Mouse (Mus musculus) ES-E14 (cell line): ENCODE measurements around the gene Smim14. TPM values are rescaled to one million over a fixed set of nuclear protein-coding genes. Genes with fewer than 3 reads are reported as not detected.
"Not testable (repeated sequence)": the region's sequence is repeated elsewhere in the genome, so short reads cannot be mapped to it uniquely, and the experiment has no call there.

Source experiments
- DNase-seq: peaks from one replicate; pipeline ENCODE4 v3.0.0-alpha.2; 2013; ENCODE audit warnings: low read depth, low spot score
- H3K27ac ChIP-seq: 2 replicates; pipeline ENCODE4 v1.5.1; 2012; ENCODE audit warnings: low read depth, mild to moderate bottlenecking, low read length, moderate library complexity, mixed read lengths; ENCODE audit not compliant: poor library complexity, insufficient read depth, severe bottlenecking
- H3K36me3 ChIP-seq: 2 replicates; pipeline ENCODE4 v1.6.1; 2012; ENCODE audit warnings: mild to moderate bottlenecking, low read length, moderate library complexity, mixed read lengths; ENCODE audit not compliant: control insufficient read depth, poor library complexity, insufficient read depth, severe bottlenecking
- H3K4me1 ChIP-seq, 2 experiments: fragments of 150-350 bp in 1 of 2; sonication (generic) in 1 of 2; 2 replicates each; pipeline ENCODE4 v1.6.1; 2012; ENCODE audit warnings: low read length in 2 of 2, mild to moderate bottlenecking in 1 of 2, mixed read lengths in 1 of 2; ENCODE audit not compliant: control insufficient read depth in 2 of 2, insufficient read depth in 2 of 2, poor library complexity in 1 of 2
- H3K4me3 ChIP-seq, 2 experiments: fragments of 150-350 bp in 1 of 2; sonication (generic) in 1 of 2; 2 replicates each; pipeline ENCODE4 v1.5.1; 2012; ENCODE audit warnings: low read length in 2 of 2, low read depth in 1 of 2, mild to moderate bottlenecking in 1 of 2, mixed read lengths in 1 of 2; ENCODE audit not compliant: insufficient read depth in 1 of 2, poor library complexity in 1 of 2, severe bottlenecking in 1 of 2
- H3K9ac ChIP-seq: 2 replicates; pipeline ENCODE4 v1.6.1; 2012; ENCODE audit warnings: low read depth, mild to moderate bottlenecking, low read length, mixed read lengths; ENCODE audit not compliant: poor library complexity, insufficient read depth, severe bottlenecking
- H3K9me3 ChIP-seq: fragments of 150-350 bp; sonication (generic); 2 replicates; pipeline ENCODE4 v1.6.1; 2012; ENCODE audit warnings: low read depth, mild to moderate bottlenecking, low read length; ENCODE audit not compliant: control insufficient read depth, insufficient read depth
- CHD2 ChIP-seq: IDR thresholded peaks from 2 replicates; pipeline ENCODE4 v1.6.1; 2014; ENCODE audit warnings: mild to moderate bottlenecking, low read depth, low read length, inconsistent platforms
- HCFC1 ChIP-seq: IDR thresholded peaks from 2 replicates; pipeline ENCODE4 v1.6.1; 2012; ENCODE audit warnings: low read length, inconsistent platforms, borderline replicate concordance; ENCODE audit not compliant: insufficient read depth
- MAFK ChIP-seq: IDR thresholded peaks from 2 replicates; pipeline ENCODE4 v1.6.1; 2014; ENCODE audit warnings: mild to moderate bottlenecking, low read depth, low read length, inconsistent platforms; ENCODE audit not compliant: insufficient read depth
- ZC3H11A ChIP-seq: IDR thresholded peaks from 2 replicates; pipeline ENCODE4 v1.6.1; 2012; ENCODE audit warnings: low read depth, mild to moderate bottlenecking, inconsistent platforms, low read length, borderline replicate concordance
- ZNF384 ChIP-seq: IDR thresholded peaks from 2 replicates; pipeline ENCODE4 v1.6.1; 2012; ENCODE audit warnings: low read depth, low read length, inconsistent platforms
- in situ Hi-C, 2 experiments: fragments of 600-800 bp; cut with MboI; formaldehyde crosslinking; loops; one replicate each; pipeline ENCODE4 v1.15.1; 2025; ENCODE audit warnings: low sequenced_read_pairs in 2 of 2, inconsistent platforms in 1 of 2; ENCODE audit not compliant: unreplicated experiment in 2 of 2
- total RNA-seq: library from RNA; depleted of rRNA; stranded (reverse); fragments of 300-350 nt; gene quantifications from 2 replicates; pipeline ENCODE4 v1.2.3, GENCODE M21; 2012

Gene Smim14
- total RNA-seq, 1 experiment, result 23.5 TPM

GRCm38 (mm10) chr5:65478224-65478623, 58.8 kb downstream of the Smim14 start:
- H3K9ac ChIP-seq, result no peak overlapping the region
- no peak overlapping the region for H3K27ac ChIP-seq
- DNase-seq, result no peak
- H3K9me3 ChIP-seq, result no peaks in the 10 kb centered on the region
- in situ Hi-C loops, result no loop called here
- no peak overlapping the region for H3K4me3 ChIP-seq
- no peaks in the 10 kb centered on the region; a peak in 1 of 4 replicates for H3K4me1 ChIP-seq
- no peaks in the 10 kb centered on the region; the same call in 1 of the 2 replicates for H3K36me3 ChIP-seq
- TF ChIP-seq CHD2 (no peak), MAFK (no peak), ZNF384 (no peak), ZC3H11A (no peak), HCFC1 (no peak)

DNA sequence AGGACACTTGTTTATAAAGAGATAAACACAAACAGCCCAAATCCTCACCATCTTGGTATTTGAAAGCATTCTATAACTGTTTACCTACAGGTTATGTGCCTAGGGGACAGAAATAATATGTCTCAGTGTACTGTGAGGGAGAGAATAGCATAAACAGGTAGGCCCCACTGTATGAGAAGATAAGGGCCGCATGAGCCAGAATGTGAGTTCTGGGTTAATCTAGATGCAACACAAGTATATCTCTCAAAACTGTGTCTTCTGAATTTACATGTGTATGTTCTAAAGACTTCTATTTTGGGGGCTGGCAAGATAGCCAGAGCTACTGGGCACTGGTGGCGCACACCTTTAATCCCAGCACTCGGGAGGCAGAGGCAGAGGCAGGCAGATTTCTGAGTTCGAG, 60.2 kb downstream of the Smim14 start:
- H3K4me3 ChIP-seq, H3K9ac ChIP-seq, in situ Hi-C loops, H3K9me3 ChIP-seq, DNase-seq, H3K4me1 ChIP-seq, H3K36me3 ChIP-seq, H3K27ac ChIP-seq: not testable (repeated sequence)

- TF ChIP-seq ZNF384 (no peak), MAFK (no peak), HCFC1 (no peak), ZC3H11A (no peak), CHD2 (no peak)
- Histone ChIP-seq H3K4me3 (no peak overlapping the region), H3K9ac (no peak overlapping the region), H3K4me1 (no peaks in the 10 kb centered on the region; a peak in 1 of 4 replicates), H3K9me3 (no peaks in the 10 kb centered on the region), H3K27ac (no peak overlapping the region), H3K36me3 (no peaks in the 10 kb centered on the region; the same call in 1 of the 2 replicates)
- in situ Hi-C loops, result no loop called here
- DNase-seq, result no peak
Observed at GRCm38 (mm10) chr5:65475806-65476205, 61.2 kb downstream of the Smim14 start.

- Histone ChIP-seq H3K9ac (no peak overlapping the region; the same call in 1 of the 2 replicates), H3K4me3 (no peak overlapping the region), H3K27ac (no peak overlapping the region), H3K36me3 (peaks cover 2% of the 10 kb centered on the region; the same call in 1 of the 2 replicates), H3K9me3 (no peaks in the 10 kb centered on the region), H3K4me1 (no peaks in the 10 kb centered on the region)
- 0 out of 2 replicates have a peak, but pooled peaks have one; percentile 13 for TF ChIP-seq MAFK
- TF ChIP-seq HCFC1, result no peak
- TF ChIP-seq ZC3H11A, result no peak
- TF ChIP-seq ZNF384, result no peak
- no peak for DNase-seq
- in situ Hi-C loops, result no loop called here
Observed at GRCm38 (mm10) chr5:65469766-65470165, 67.2 kb downstream of the Smim14 start.

DNA sequence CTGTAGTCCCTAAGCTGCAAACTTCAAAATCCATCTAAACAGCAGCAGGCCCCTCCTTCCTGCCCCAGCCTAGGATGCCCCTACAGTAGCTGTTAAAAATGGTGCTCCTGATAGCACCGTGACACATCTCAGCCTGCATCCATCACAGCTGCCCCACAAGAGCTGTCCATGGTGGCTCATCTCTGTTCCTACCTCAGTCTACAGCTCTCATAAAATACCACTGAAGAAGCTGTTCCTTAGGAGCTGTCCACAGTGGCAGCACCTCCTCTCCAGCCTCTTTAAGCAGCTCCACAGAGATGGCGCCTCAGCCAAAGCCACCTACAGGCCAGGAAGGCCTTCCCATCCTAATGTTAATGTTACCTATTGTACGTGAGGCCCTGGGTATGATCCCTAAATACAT, 70.1 kb downstream of the Smim14 start:
- no peak for TF ChIP-seq ZNF384
- TF ChIP-seq ZC3H11A, result no peak
- TF ChIP-seq MAFK, result no peak
- no peak for TF ChIP-seq CHD2
- TF ChIP-seq HCFC1, result no peak; the same call in 1 of the 2 replicates
- peak; percentile 54 for DNase-seq
- in situ Hi-C loops, result no loop called here
- Histone ChIP-seq H3K9me3 (no peaks in the 10 kb centered on the region), H3K36me3 (peaks cover 2% of the 10 kb centered on the region; the same call in 1 of the 2 replicates), H3K9ac (no peak overlapping the region), H3K4me3 (no peak overlapping the region), H3K4me1 (no peaks in the 10 kb centered on the region), H3K27ac (no peak overlapping the region)
